Mouse (Mus musculus) G1E-ER4 (cell line): Measurements from ENCODE around the gene Engase. TPM values are rescaled to one million over a fixed set of nuclear protein-coding genes. Genes with fewer than 3 reads are reported as not detected.

Experiments used
- GATA1 ChIP-seq: IDR thresholded peaks from one replicate; pipeline ENCODE4 v1.8.0; 2012; ENCODE audit warnings: low read length, inconsistent platforms
- polyA plus RNA-seq: library from polyadenylated mRNA; stranded (reverse); fragments of >175 nt; gene quantifications from 2 replicates; pipeline ENCODE4 v1.2.3, GENCODE M21; 2012

Engase gene
- 24.4 and 28.6 TPM in 2 replicates for polyA plus RNA-seq

GRCm38 (mm10) chr11:118476396-118477373 is at the start of gene Engase:
Engase (plus strand) TSS chr11:118476829.
- TF ChIP-seq GATA1 = no peak

GRCm38 (mm10) chr11:118427266-118427779 is 49.3 kb upstream of the Engase start:
- no peak for TF ChIP-seq GATA1

- no peak for TF ChIP-seq GATA1
These were observed 48.6 kb upstream of the Engase start, which contains the start of gene C1qtnf1 for GRCm38 (mm10) chr11:118427986-118428385. C1qtnf1 (plus strand) TSS chr11:118428203.

- no peak for TF ChIP-seq GATA1
These were observed 48.2 kb upstream of the Engase start for GRCm38 (mm10) chr11:118428460-118428868.

GRCm38 (mm10) chr11:118428944-118429709 is 47.5 kb upstream of the Engase start:
- no peak for TF ChIP-seq GATA1

- no peak for TF ChIP-seq GATA1
These were observed 46.2 kb upstream of the Engase start for GRCm38 (mm10) chr11:118430291-118430885.

- TF ChIP-seq GATA1 = no peak
These were observed 45.3 kb upstream of the Engase start for GRCm38 (mm10) chr11:118431100-118431948.

- no peak for TF ChIP-seq GATA1
These were observed 43.2 kb upstream of the Engase start for GRCm38 (mm10) chr11:118433398-118433868.

GRCm38 (mm10) chr11:118434093-118434492 is 42.5 kb upstream of the Engase start:
- TF ChIP-seq GATA1 = no peak

GRCm38 (mm10) chr11:118436471-118436935 is 40.1 kb upstream of the Engase start:
- TF ChIP-seq GATA1 = no peak

- no peak for TF ChIP-seq GATA1
These were observed 37.8 kb upstream of the Engase start for GRCm38 (mm10) chr11:118438665-118439414.

GRCm38 (mm10) chr11:118442691-118443090 is 33.9 kb upstream of the Engase start:
- no peak for TF ChIP-seq GATA1

- TF ChIP-seq GATA1 = no peak
These were observed 33.2 kb upstream of the Engase start for GRCm38 (mm10) chr11:118443201-118443970.
